Mouse (Mus musculus) layer of hippocampus, adult 9-11 months (tissue): ENCODE results near the gene Acadl.

Experiments
- DNase-seq: peaks from one replicate; pipeline ENCODE4 v3.0.0; 2022

Acadl gene

GRCm38 (mm10) chr1:66839135-66839534 is 23.9 kb downstream of the Acadl start:
- no peak for DNase-seq

DNA sequence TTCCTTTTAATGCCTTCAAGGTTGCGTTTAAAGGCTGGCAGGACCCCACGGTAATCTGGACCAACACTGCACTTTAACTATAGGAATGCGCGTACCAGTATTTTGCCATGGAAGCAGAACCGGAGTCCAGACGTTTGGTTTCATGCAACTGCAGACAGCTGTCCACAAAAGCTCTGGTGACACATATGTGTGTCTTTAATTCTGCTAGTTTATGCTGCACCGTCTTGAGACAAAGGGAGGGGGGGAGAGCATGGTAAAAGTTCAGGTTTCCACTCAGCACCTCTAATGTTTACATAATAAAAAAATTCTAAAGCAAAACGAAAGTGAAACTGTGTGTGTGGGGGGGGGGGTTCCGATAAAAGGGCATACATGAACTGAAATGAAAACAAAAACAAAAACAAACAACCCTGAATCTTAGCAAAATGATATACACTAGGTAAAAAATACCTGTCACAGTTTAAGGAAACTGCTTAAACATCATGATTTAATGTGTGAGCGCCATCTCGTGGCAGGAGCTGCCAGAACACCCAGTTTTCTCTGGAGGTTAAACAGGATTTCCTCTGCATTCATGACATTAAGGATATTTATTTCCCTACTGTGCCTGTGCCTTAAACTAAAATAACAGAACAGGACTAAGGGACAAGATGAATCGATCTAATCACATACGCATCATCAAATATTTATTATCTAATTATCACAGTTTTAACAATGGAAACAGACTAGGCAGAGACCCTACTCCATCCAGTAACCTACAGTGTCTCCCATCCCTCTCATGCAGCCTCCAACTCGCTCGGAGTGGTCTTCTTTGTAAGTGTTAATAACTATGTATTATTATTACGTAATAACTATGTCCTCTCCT is 24.7 kb downstream of the Acadl start:
- DNase-seq: peak; percentile 45

DNA sequence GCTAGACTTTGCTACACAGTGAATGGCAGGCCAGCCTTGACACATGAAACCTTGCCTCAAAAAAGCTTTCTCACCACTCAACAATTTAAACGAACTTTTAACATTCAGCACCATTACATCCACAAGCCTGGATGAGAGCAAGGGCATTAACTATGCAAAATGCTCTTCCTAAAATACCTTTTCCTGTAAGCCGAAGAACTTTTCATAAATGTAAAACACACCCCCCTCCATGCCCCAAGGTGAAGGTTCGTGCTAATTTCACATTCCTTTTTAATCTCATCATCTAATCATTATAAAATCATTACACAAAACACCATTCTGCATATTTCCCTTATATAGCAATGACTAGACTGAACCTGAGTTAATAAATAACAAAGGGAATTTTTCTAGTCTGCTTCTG is 25.9 kb downstream of the Acadl start:
- no peak for DNase-seq

GRCm38 (mm10) chr1:66832636-66833165 is 30.4 kb downstream of the Acadl start:
- no peak for DNase-seq

- no peak for DNase-seq
These were observed 31.1 kb downstream of the Acadl start for GRCm38 (mm10) chr1:66831824-66832600.

GRCm38 (mm10) chr1:66829400-66830080 is 33.5 kb downstream of the Acadl start:
- no peak for DNase-seq

DNA sequence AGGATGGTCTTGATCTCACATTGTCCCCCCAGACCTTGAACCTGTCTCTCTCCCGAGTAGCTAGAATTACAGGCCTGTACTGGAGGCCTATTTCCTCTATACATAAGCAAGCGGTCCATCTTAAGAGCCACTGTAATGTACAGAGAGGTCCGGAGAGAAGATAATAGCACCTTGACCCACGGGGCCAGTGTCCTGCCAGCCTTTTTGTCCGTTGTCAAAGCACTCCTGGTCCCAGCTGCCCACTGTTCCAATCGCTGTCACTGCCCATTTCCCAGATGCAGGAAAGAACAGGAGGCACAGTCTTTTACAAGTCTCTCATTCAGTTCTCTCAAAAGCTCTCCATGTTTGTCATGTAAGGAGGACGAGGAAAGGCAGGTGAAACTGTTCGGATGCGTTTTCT is 41.1 kb downstream of the Acadl start:
- DNase-seq: no peak

DNA sequence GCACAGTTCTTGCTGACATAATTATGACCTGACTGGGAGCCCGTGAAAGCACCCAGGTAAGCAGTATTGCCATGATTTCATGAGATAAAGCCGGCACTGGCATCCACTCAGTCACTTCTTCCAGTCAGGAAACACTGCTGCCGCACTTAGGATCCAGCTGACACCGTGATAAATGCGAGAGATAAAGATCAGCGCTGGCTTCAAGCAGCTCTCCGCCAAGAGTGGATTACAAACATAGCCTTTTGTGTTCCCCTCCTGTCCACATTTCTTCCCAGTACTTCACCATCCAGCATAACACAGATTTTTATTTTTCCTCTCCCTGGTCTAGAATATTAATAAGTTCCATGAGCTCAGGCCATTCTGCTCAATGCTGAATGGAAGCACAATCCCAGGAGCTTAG is 42.8 kb downstream of the Acadl start:
- DNase-seq: no peak

GRCm38 (mm10) chr1:66817865-66818315 is 45.2 kb downstream of the Acadl start:
- no peak for DNase-seq

- peak; percentile 94 for DNase-seq
These were observed 45.6 kb downstream of the Acadl start, which contains the start of gene Kansl1l for GRCm38 (mm10) chr1:66817453-66817839. Gene Kansl1l, minus strand, starts transcription at chr1:66817562.

- peak; percentile 90 for DNase-seq
These were observed 46.1 kb downstream of the Acadl start for GRCm38 (mm10) chr1:66816837-66817452.

GRCm38 (mm10) chr1:66815941-66816777 is 46.9 kb downstream of the Acadl start:
- peak; percentile 86 for DNase-seq

DNA sequence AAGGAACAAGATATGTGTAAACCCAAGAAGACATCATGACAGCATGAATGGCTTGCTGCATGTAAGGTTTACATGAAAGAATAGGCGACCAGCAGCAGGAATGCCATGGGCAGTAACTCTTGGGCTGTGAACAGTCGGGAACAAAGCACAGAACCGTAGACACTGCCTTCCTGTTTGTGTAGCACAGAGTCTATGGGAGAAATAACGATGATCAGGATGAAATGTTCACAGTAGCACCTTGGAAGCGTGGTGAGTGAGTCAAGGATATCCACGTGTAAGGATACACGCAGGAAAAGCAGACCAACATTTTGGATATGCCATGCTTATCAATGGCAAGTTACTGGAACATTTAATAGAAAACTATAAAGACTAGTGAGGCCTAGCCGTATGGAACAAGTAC is 48.3 kb downstream of the Acadl start:
- no peak for DNase-seq

DNA sequence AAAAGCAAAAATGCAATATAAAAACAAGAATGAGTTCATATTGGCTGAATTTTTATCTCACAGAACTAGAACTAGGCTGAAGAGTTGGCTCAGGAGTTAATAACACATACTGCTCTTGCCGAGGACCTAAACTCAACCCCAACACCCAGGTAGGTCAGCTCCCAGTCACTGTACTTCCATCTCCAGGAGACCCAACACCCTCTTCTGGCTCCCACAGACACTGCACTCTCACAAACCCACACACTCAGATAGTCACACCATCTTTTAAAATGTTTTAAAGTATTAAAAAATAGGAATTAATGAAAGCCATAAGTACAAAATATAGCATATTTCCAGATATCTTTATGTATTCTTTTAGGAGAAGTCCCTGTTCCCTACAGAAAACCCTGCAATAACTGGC is 49.9 kb downstream of the Acadl start:
- DNase-seq: no peak

- no peak for DNase-seq
These were observed 56.3 kb downstream of the Acadl start for GRCm38 (mm10) chr1:66806821-66807220.

DNA sequence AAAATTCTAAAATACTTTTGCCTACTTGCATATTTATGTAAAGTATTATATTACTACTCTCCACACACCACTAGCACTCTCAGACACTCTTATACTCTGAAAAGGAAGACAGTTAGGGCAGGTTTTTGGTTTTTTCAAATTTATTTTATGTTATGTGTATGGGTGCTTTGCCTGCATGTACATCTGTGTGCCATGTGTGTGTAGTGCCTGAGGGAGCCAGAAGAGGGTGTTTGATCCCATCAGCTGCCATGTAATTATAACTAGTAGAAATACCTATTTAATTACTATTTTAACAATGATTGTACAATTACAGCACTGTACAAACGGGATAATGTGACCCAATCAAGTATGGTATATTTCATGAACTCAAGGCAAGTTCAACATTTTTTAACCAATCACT is 57.7 kb downstream of the Acadl start:
- no peak for DNase-seq

- no peak for DNase-seq
These were observed 58.4 kb downstream of the Acadl start for GRCm38 (mm10) chr1:66804710-66805109.

- DNase-seq: no peak
These were observed 65.1 kb downstream of the Acadl start for GRCm38 (mm10) chr1:66797962-66798361.

DNA sequence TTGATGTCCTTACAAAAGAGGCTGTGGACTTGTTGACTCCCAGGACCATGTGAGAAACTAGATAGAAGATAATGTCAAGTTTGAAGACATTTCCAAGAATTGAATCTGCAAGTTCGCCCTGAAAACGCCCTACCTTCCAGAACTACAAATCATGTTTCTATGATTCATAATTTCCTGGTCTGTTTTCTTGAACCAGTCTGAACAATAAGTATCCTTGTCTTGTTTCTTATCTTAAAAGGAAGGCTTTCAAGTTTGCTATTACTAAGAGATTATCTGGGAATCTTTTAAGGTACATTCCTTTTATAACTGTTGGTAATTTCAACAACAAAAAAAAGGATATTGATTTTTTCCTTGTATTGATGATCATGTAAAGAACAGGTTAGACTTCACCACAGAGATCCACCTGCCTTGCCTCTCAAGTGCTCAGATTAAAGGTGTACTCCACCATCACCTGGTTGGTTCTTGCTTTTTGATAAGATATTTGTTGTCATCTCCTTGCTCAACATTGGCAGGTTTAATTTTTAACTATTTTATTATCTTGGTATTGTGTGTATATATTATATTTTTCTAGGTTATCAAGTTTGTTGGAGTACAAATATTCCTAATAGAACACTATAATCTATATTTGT is 70.1 kb downstream of the Acadl start:
- DNase-seq: no peak

DNA sequence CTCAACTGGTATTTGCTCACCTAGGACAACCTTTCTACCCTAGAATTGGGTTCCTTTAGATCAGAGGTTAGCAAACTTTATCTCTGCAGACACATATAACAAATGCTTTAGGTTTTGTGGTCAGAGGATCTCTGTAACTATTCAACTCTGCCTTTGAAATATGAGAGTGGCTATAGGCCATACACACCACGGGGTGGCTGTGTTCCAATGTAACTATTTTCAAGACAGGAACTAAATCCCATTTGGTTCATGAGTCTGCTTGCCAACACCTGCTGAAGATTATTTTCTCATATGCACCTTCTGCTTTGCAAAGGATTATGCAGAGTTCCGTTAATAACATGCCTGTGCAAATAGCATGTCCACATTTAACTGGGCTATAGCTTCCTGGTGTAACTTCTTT is 80.8 kb downstream of the Acadl start:
- no peak for DNase-seq

GRCm38 (mm10) chr1:66781027-66781426 is 82.0 kb downstream of the Acadl start:
- no peak for DNase-seq
